Mouse (Mus musculus) fat pad, adult 2 months (tissue): ENCODE results near the gene Eva1a.

Source experiments
- DNase-seq: peaks from one replicate; pipeline ENCODE4 v3.0.0-alpha.2; 2011; ENCODE audit warnings: low read depth, low spot score; ENCODE audit errors: extremely low read depth

Eva1a gene

GRCm38 (mm10) chr6:82119322-82120162 is 78.7 kb downstream of the Eva1a start:
- no peak for DNase-seq

- no peak for DNase-seq
These were observed 84.3 kb downstream of the Eva1a start for GRCm38 (mm10) chr6:82125134-82125533.

- DNase-seq: no peak
These were observed 87.0 kb downstream of the Eva1a start for GRCm38 (mm10) chr6:82127827-82128226.

GRCm38 (mm10) chr6:82129630-82130217 is 88.9 kb downstream of the Eva1a start:
- DNase-seq: no peak

- DNase-seq: no peak
These were observed 92.2 kb downstream of the Eva1a start for GRCm38 (mm10) chr6:82132876-82133591.

- no peak for DNase-seq
These were observed 92.7 kb downstream of the Eva1a start for GRCm38 (mm10) chr6:82133592-82133978.

GRCm38 (mm10) chr6:82135959-82136712 is 95.3 kb downstream of the Eva1a start:
- DNase-seq: no peak
